Mouse (Mus musculus) kidney, postnatal 10 days (tissue): ENCODE results near the gene Tmem256.

Experiments
- DNase-seq: peaks from one replicate; pipeline ENCODE4 v3.0.0; 2021; ENCODE audit warnings: mixed read lengths

Tmem256 gene

DNA sequence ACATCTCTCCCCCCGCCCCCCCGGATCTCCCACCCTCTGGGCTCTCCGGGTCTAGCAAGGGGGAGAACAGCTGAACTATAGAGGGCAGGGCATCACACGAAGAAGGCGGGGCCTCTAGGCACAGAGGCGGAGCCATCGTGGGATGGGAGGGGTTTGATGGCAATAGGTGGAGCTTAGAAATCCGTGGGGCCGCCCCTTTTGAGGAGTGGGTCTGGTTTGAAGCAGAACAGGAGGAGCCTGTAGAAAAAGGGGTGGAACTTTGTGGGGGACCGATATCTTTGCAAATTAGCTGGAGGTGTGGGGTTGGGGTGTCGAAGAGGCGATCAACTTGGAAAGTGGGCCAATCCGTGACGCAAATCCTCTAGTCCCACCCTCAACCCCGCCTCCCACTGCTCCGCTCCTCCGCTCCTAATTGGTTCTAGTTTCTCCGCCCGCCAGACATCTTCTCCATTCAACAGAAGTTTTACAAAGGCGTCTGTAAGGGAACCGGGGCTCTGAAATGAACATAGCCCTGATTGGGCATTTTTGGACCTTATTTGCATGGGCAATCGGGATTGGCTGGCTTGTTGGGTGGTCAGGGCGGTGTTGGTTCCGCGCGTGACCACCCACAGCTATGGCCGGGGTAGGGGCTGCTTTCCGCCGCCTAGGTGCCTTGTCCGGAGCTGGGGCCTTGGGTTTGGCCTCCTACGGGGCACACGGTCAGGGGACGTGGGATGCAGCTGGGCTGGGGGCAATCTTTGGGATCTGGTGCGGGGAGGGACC is at the start of gene Tmem256:
TSS of gene Tmem256 (plus strand) at position 563 of the 762 bp plus-strand sequence.
- peak; percentile 97 for DNase-seq

DNA sequence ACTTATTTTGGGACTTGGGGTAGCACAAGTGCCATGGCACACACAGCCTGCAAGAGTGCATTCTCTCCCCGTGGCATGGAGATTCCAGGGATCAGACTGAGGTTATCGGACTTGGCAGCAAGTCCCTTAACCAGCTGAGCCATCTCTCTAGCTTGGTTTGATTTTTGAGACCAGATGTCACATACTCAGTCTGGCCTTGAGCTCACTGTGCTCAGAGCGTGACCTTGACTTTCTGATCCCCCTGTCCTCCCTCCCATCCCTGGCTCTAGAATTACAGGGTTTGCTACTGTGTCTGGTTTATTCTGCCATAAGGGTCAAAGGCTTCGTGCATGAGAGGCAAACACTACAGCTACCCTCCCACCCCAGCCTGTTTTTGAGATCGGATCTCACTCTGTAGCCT is 48.9 kb upstream of the Tmem256 start:
- DNase-seq: no peak

- DNase-seq: no peak
These were observed 46.9 kb upstream of the Tmem256 start for GRCm38 (mm10) chr11:69791420-69791819.

- no peak for DNase-seq
These were observed 44.9 kb upstream of the Tmem256 start for GRCm38 (mm10) chr11:69793429-69793828.

GRCm38 (mm10) chr11:69795168-69795982 is 42.9 kb upstream of the Tmem256 start, which contains the start of gene Chrnb1:
Gene Chrnb1 (minus strand): TSS chr11:69795943.
- DNase-seq: peak; percentile 97

- DNase-seq: no peak
These were observed 42.3 kb upstream of the Tmem256 start for GRCm38 (mm10) chr11:69795983-69796435.

DNA sequence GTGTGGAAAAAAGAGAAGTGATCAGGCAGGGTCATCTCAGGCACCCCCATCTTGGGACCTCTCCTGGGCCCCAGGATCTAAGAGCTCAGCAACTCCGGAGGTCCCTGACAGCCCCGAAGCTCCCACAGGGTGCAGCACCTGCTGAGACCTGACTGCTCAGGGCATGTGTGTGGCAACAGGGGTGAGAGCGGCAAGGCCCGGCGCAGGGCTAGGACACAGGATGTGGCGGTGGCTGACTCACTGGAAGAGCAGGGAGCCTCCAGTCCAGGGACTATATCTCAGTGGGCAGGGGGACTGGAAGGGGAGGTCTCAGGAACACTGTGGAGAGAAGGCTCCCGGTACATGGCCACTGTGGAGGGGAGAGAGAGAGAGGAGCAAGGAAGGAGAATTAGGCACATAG is 40.4 kb upstream of the Tmem256 start:
- DNase-seq: no peak

DNA sequence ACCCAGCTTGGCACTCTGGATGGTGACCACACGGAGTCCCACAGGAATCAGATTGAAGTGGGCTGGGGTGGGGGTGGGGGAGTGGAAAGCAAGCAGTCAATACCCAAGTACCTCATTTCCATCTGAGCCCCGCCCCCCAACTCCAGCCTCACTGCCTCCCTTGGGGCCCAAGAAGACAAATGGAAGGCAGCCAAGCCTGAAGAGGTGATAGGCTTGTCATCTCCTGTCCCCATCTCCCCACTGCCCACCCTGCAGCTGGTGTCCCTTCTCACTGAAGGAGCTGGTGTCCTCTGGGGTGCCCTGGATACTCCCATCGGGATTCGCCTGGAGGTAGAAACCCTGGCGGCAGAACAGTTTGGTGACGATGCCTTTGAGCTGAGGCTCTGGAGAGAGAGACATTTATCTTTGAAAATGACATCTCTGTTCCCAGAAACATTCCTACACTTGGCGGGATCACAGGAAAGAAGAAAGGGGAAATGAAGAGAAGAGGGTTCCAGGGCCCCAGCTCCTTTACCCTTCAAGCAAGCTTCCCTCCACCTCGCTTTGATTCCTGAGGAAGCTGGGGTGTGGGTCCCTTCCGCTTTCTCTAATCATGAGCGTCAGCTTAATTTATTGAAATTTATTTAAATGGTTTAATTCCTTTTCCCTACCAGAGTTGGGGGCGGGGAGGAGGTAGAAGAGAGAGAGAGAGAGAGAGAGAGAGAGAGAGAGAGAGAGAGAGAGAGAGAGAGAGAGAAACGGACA is 38.7 kb upstream of the Tmem256 start:
- peak; percentile 41 for DNase-seq

- DNase-seq: peak; percentile 51
These were observed 38.2 kb upstream of the Tmem256 start for GRCm38 (mm10) chr11:69800138-69800391.

DNA sequence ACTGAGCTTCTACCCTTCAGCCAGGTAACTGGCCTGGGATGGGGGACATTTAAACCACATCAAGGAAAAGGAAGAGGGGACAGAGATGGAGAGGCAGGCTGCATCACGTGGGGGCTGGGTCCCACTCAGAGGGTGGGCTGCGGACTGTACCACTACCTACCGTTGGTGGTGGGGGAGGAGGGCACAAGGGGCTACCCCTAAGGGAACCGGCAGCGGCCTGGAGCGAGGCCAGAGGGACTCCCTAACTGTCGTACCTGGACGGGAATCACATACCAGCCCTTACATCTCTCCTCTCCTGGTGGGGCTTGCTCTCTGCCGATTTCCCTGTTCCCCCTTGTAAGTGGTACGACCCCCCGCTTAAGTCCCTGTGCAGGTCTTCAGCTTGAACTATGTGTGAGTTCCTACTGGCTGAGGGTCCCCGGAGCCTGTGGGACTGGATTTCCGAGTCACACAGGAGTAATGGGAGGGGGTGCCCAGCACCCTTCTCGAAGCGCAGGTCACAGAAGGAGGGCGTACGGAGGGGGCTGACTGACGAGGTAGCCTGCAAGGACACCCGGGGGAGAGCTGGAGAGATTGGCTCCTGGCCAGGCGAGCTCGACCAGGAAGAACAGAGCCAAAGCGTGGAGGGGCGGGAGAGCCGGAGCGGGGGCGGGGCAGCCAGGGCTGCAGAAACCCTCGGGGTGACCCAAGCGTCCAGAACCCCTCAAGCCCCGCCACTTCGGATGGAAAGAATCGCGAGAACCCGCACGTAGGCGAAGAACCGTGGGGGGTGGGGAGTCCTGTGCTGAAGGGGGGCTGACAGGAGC is 37.7 kb upstream of the Tmem256 start:
- peak; percentile 87 for DNase-seq

DNA sequence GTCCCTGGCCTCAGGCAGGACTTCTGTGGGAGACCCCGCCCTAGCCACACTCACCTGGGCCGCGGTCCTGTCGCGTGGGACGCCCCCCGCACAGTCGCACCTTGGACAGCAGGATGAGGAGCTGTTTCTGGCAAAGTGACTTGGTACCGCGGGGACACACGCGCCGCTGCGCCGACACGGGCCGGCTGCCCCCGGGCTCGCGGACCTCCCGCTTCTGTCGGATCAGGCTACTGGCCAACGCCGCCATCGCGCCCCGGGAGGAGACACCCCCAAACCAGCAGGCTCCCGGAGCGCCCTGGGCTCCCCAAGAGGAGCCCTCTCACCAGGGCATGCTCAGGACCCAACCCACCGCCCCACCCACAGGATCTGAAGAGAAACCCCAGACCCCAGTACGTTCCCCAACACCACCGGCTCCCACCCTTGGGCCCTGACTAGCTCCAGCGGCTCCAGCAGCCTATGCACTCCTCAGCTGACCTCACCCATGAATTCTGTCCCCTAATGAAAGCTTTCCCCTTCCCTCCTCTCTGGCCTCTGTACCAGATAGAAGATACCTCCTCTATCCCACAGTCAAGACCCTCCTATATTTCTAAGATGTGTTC is 36.8 kb upstream of the Tmem256 start, which contains the start of gene Fgf11:
TSS of gene Fgf11 (minus strand) at position 479 of the 599 bp plus-strand sequence.
- DNase-seq: peak; percentile 49

- DNase-seq: peak; percentile 93
These were observed 35.6 kb upstream of the Tmem256 start for GRCm38 (mm10) chr11:69802648-69803105.

- no peak for DNase-seq
These were observed 35.0 kb upstream of the Tmem256 start for GRCm38 (mm10) chr11:69803328-69803727.

- DNase-seq: peak; percentile 89
These were observed 34.3 kb upstream of the Tmem256 start for GRCm38 (mm10) chr11:69803786-69804651.

DNA sequence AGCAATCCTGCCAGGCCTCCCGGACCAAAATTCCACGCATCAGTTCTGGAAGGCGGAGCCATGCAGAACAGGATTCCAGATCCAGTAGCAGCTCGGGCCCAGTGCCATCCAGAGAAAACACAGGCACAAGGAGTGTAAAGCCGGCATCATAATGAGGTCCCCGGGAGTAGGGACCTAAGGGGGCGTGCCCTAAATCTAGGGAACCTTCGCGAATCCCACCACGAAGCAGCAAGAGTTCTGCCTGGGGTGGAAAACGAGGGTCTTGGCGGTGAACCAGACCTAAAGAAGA is 33.7 kb upstream of the Tmem256 start:
- peak; percentile 56 for DNase-seq

DNA sequence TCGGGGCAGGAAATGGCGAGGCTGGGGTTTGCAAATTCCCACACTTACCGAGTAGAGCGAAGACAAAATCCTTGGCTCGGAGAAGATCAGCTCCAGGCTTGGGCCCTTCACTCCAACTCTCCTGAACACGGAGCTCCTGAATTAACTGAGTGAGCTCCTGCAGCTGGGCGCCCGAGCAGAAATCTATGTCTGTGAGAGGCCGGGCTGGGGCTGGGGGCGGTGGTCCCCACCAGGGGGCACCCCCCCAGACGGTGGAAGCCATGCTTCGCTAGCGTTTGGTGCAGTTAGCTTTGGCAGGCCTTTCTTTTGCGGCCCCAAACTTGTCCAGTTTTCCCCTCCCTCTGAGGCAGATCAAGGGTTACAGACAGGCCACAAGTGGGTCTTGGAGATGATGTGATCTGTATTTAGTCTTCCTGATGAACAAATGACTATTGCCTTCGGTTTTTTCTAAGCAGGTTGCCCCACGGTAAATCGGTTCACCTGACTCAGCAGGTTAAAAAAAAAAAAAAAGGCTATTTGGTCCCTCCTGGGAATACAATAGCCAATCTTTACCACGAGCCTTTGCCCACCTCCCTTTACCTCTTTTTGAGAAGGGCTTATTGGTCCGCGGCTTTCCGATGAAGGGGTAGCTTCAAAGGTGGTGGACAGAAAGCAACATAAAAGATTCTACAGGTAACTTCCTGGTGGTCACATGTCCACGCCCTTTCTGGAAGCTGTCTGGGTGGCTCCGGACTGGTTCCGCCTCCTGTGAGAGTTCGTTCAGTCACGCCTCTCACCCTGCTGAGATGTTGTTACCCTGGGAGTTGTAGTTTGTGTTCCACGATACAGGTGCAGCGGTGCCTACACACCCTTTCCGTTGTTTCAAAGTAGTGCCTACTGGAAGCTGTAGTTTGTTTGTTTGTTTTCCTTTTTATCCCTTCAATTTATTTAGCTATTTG is 33.1 kb upstream of the Tmem256 start, which contains the start of gene Tmem102:
TSS of gene Tmem102 (minus strand) at position 653 of the 938 bp plus-strand sequence.
- DNase-seq: peak; percentile 79

DNA sequence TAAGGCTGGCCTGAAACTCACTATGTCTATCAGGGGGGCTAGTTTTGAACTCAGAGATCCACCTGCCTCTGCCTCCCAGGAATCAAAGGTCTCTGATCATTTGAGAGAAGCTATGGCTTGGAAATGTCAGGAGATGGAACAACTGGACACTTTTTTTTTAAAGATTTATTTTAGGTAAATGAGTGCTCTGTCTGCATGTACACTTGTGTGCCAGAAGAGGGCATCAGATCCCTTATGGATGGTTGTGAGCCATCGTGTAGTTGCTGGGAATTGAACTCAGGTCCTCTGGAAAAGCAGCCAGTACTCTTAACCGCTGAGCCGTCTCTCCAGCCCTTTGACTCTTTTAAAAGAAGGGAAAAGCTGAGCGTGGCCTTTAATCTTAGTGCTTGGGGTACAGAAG is 31.9 kb upstream of the Tmem256 start:
- DNase-seq: no peak

DNA sequence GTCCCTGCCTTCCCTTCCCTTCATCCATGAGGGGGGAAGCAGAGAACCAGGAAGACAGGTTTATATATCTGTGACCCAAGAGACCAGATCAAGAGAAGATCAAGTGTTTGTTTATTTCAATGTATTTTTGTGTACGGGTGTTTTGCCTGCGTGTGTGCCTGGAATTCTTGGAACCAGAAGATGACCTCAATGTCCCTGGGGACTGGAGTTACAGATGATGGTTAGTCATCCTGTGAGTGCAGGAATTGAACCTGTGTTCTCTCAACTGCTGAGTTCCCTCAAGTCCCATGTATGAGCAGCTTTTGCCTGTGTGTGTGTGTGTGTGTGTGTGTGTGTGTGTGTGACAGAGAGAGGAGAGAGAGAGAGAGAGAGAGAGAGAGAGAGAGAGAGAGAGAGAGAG is 30.7 kb upstream of the Tmem256 start:
- DNase-seq: no peak

GRCm38 (mm10) chr11:69810280-69810679 is 28.0 kb upstream of the Tmem256 start:
- DNase-seq: no peak

DNA sequence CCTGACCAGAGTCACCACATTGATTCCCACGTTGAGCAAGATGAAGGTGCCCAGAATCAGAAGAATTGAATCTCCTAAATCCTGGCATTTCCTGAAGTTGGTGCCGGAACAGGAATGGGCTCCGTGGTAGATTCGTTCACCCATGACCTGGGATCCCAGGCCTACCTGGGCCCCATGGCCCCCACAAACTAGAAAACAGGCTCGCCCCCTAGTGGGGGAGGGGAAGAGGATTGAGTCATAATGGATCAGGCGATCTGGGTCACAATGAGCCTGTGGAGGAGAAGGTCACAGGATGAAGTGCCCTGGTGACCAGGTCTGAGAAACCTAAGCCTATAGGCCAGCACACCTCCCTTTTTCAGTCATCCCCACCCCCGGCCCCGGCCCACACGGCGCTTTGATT is 23.2 kb upstream of the Tmem256 start, which contains the start of gene Gm39566:
TSS of gene Gm39566 (minus strand) at position 144 of the 400 bp plus-strand sequence.
- DNase-seq: peak; percentile 13
